Mouse (Mus musculus) lung, adult 2 months (tissue): ENCODE data around the gene Ctnnb1.

Experiments
- CTCF ChIP-seq: fragments of 200-500 bp; IDR thresholded peaks from 2 replicates; pipeline ENCODE4 v1.5.1; 2011; ENCODE audit warnings: mild to moderate bottlenecking, low read length, control low read depth; ENCODE audit not compliant: insufficient read depth
- POLR2A ChIP-seq: fragments of 200-500 bp; IDR thresholded peaks from 2 replicates; pipeline ENCODE4 v1.6.1; 2011; ENCODE audit warnings: low read depth, mild to moderate bottlenecking, control low read depth, low read length, borderline replicate concordance; ENCODE audit errors: extremely low read depth

GRCm38 (mm10) chr9:120932797-120933586 lies 4.0 kb downstream of the Ctnnb1 start:
- TF ChIP-seq POLR2A (peak; percentile 99), CTCF (no peak)
